Mouse (Mus musculus) hindbrain, embryonic 15.5 days (tissue): ENCODE data around the gene Ankrd44. TPM values are rescaled to one million over a fixed set of nuclear protein-coding genes. Genes with fewer than 3 reads are reported as not detected.

ENCODE experiments used
- ATAC-seq: fragments of 200-750 bp; cut with Nextera tagmentation; 2 replicates; pipeline ENCODE4 v1.8.0; 2017; ENCODE audit warnings: low read depth, moderate number of reproducible peaks, moderate TSS enrichment; ENCODE audit not compliant: low FRiP score
- H3K27ac ChIP-seq: fragments of 300-500 bp; sonication (generic); replicated peaks from 2 replicates; pipeline ENCODE4 v1.5.1; 2015; ENCODE audit warnings: mild to moderate bottlenecking, inconsistent platforms
- H3K27me3 ChIP-seq: fragments of 300-500 bp; sonication (generic); 2 replicates; pipeline ENCODE4 v1.6.1; 2015; ENCODE audit warnings: control low read depth, inconsistent platforms
- H3K36me3 ChIP-seq: fragments of 300-500 bp; sonication (generic); 2 replicates; pipeline ENCODE4 v1.6.1; 2015; ENCODE audit warnings: control low read depth, inconsistent platforms
- H3K4me1 ChIP-seq: fragments of 300-500 bp; sonication (generic); replicated peaks from 2 replicates; pipeline ENCODE4 v1.6.1; 2015; ENCODE audit warnings: control low read depth, inconsistent platforms
- H3K4me2 ChIP-seq: fragments of 300-500 bp; sonication (generic); 2 replicates; pipeline ENCODE4 v1.6.1; 2015; ENCODE audit warnings: moderate library complexity, mild to moderate bottlenecking, inconsistent platforms
- H3K4me3 ChIP-seq: fragments of 300-500 bp; sonication (generic); 2 replicates; pipeline ENCODE4 v1.5.1; 2015; ENCODE audit warnings: mild to moderate bottlenecking, inconsistent platforms
- H3K9ac ChIP-seq: fragments of 300-500 bp; sonication (generic); 2 replicates; pipeline ENCODE4 v1.6.1; 2015; ENCODE audit warnings: inconsistent platforms
- H3K9me3 ChIP-seq: fragments of 300-500 bp; sonication (generic); 2 replicates; pipeline ENCODE4 v1.6.1; 2016; ENCODE audit warnings: control low read depth, inconsistent platforms
- WGBS: fragments of 180-500 bp; shearing (Covaris S2); methylation state at CpG from one replicate; pipeline ENCODE4 v1.1.7; 2015; 5-methylcytosine and 5-hydroxymethylcytosine counted together
- polyA plus RNA-seq: library from polyadenylated mRNA; unstranded; fragments of >200 nt; fragmentation: Nextera tagmentation; extraction: Ambion mirVana; gene quantifications from 2 replicates; pipeline ENCODE4 v1.2.1, GENCODE M21; 2015

Ankrd44 gene
- polyA plus RNA-seq, 1 experiment from 2014 or later: 21.1 TPM

DNA sequence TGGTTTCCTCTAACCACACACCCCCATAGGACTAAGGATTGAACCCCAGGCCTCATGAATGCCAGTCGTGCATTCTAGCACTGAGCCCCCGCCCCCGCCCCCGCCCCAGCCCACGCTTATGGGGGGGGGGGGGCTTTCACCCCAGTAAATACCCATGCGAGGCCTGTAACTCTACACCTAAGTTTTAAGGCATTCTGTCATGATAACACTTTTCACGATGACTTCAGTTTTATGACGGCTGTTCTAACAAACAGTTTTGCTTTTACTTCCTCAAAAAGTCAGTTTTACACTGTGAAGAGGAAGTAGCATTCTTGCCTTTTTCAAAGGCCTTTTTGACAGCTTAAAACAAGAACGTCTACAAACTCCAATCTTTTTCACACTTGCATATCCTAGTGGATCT is 11.8 kb downstream of the Ankrd44 start:
- 58% methylated on average over 9 of the region's 9 CpGs for WGBS
- ATAC-seq: no peak

DNA sequence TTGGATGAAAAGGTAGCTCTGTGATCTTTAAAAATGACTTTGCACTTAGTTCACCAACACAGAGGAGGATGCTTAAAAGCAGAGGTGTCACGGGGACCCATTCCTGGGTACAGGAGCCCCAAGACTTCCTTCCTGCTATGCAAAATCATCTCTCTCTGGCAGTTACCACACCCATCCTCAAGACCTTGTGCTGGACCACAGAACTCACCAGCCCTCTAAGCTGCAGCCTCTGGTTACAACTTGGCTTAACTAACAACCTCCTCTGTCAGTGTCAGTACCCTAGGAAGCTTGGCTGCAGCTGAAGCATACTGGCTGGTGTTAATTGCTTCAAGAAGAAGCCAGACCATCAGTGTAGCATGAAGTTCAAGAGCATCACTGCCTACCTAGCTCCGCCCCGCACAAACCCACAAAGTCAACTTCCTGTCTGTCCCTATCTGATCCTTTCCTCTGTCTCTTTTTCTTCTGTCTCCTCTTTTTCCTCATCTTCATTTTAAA is 12.8 kb downstream of the Ankrd44 start:
- no peak overlapping the region for H3K9ac ChIP-seq
- H3K9me3 ChIP-seq: no peaks in the 10 kb centered on the region
- H3K4me3 ChIP-seq: no peak overlapping the region
- H3K4me1 ChIP-seq: peaks cover 11% of the 10 kb centered on the region
- ATAC-seq: no peak
- H3K27ac ChIP-seq: no peak overlapping the region
- no peak overlapping the region for H3K4me2 ChIP-seq
- 96% methylated on average over 3 of the region's 3 CpGs for WGBS
- H3K36me3 ChIP-seq: no peaks in the 10 kb centered on the region
- H3K27me3 ChIP-seq: no peaks in the 10 kb centered on the region

More for the DNA sequence above, 11.8 kb downstream of the Ankrd44 start:
- Histone ChIP-seq H3K27ac (no peak overlapping the region), H3K27me3 (no peaks in the 10 kb centered on the region), H3K36me3 (no peaks in the 10 kb centered on the region), H3K9me3 (no peaks in the 10 kb centered on the region), H3K4me1 (peaks cover 11% of the 10 kb centered on the region), H3K4me2 (no peak overlapping the region), H3K9ac (no peak overlapping the region), H3K4me3 (no peak overlapping the region)

DNA sequence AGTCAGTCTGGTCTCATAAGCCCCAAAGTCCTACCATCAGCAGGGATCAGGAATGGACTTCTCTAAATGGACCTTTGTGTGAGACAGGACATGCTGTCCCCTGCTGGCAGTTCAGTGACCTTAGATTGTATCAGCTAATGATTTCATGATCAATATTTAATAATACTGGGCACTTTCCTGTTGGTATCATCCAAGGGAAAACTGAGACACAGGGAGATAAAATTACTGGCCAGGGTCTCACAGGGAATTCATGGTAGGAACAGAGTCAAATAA is 13.2 kb downstream of the Ankrd44 start:
- Histone ChIP-seq H3K27me3 (no peaks in the 10 kb centered on the region), H3K4me1 (peaks cover 11% of the 10 kb centered on the region), H3K9me3 (no peaks in the 10 kb centered on the region), H3K9ac (no peak overlapping the region), H3K4me3 (no peak overlapping the region), H3K36me3 (no peaks in the 10 kb centered on the region), H3K27ac (no peak overlapping the region), H3K4me2 (no peak overlapping the region)
- ATAC-seq: no peak

DNA sequence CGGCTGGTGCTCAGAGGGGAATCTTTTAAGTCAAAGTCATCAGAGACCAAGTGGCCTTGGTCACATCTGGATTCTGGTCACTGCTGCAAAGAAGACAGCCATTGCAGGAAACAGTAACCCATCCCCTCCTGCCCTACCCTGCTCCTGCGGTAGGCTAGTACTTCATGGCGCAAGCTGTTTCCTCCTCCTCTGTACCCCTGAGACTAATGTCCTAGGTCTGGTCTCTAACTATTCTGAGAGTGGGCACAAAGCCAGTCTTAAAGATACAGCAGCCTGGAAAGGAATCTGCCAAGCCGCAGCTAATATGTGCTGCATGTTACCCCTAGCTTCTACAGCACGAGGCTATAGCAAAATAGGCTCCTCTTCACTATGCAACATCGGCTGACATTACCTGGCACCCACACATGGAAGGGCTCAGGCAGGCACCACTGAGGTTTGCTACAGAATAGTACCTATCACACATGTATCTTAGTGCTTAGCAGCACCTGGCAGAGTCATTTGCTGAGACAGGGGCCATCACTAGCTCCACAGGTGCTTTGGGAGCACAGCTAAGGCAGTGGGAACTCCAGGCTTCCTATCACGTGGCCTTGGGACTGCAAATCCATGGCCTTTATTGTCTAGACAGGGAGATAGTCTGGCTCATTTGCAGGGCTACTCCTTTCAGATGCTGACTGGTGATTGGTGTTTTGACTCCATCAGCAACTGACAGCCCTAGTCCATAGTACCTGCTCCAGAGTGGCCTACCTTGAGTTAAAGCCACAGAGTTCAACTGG is 13.7 kb downstream of the Ankrd44 start:
- Histone ChIP-seq H3K4me3 (no peak overlapping the region), H3K36me3 (no peaks in the 10 kb centered on the region), H3K9ac (no peak overlapping the region), H3K27me3 (no peaks in the 10 kb centered on the region), H3K4me2 (no peak overlapping the region), H3K4me1 (peaks cover 11% of the 10 kb centered on the region), H3K27ac (no peak overlapping the region), H3K9me3 (no peaks in the 10 kb centered on the region)
- 70% methylated on average over 7 of the region's 7 CpGs for WGBS
- ATAC-seq: no peak

DNA sequence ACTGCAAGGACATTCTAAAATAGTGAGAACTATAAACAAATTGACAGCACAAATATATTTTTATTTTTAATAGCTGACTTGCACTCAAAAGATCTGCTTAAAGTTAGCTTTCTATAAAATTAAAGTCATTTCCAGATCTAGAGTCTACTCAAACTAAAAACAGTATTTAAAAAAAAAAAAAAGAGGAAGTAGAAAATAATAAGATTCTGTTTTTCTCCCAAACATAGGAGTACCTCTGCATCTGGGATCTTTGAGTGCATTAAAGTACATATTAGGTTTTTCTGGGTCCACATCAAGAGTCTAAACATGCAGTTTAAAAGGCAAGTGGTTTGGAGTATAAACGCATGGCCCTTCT is 15.0 kb downstream of the Ankrd44 start:
- WGBS: 88% methylated on average over 1 of the region's 1 CpGs
- H3K4me1 ChIP-seq: peaks cover 22% of the 10 kb centered on the region
- H3K27me3 ChIP-seq: no peaks in the 10 kb centered on the region
- no peaks in the 10 kb centered on the region for H3K36me3 ChIP-seq
- no peak for ATAC-seq
- H3K9me3 ChIP-seq: no peaks in the 10 kb centered on the region
- no peak overlapping the region for H3K4me3 ChIP-seq
- H3K4me2 ChIP-seq: no peak overlapping the region
- no peak overlapping the region for H3K9ac ChIP-seq
- no peak overlapping the region for H3K27ac ChIP-seq

DNA sequence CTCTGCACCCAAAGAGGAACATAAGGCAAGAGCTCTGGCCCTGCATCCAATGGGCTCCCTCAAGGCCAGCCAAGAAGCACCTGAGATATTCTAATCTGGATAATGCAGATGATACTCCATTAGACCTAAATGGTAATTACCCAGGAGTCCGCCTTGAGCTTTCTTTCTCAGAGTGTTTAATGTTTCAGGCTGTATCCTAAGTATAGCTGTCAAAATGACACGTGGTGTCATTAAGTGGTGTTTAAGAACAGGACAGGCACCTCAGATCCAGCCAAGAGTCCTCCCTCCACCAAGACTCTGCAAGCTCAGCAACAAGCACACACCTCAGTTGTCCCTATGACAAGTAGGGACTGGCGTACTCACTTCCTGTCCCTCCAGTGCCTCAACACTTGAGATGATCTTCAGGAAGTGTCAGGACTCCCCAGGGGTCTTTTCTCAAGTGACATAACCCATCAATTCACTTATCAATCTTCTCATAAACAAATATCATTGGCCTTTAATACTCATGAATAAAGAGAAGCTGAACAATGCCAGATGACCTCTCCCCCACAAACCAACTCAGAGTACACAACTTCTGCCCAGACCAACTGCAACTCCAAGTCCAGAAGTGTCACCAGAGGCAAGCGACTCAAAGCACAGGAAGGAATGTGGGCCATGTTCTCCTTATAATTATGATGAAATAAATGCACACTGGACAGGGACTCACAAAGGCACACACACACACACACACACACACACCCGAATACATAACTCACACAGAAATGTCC is 15.5 kb downstream of the Ankrd44 start:
- H3K27ac ChIP-seq: no peak overlapping the region
- ATAC-seq: no peak
- 75% methylated on average over 5 of the region's 5 CpGs for WGBS

DNA sequence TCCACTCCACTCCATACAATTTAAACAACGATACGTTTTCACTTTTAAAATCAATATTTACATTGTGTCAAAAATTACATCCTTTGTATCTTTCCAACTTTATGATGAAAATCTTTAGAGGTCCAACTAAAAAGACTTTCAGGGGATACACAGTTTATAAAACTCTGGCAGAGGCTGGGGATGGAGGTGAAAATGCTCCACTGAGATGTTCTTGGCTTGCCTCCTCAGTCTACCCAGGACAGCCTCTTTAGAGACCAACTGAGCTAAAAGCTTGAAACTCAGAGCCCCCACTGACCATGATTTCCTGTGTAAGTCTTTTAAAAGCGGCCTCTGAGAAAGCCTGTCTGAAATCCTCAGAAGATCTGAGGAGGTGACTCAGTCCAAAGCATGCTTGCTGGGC is 17.4 kb downstream of the Ankrd44 start:
- Histone ChIP-seq H3K27ac (no peak overlapping the region), H3K4me2 (no peak overlapping the region), H3K27me3 (no peaks in the 10 kb centered on the region), H3K4me3 (no peak overlapping the region), H3K9ac (no peak overlapping the region), H3K9me3 (no peaks in the 10 kb centered on the region), H3K4me1 (peaks cover 28% of the 10 kb centered on the region), H3K36me3 (no peaks in the 10 kb centered on the region)
- whole genome bisulfite sequencing: 83% methylated on average over 3 of the region's 3 CpGs
- ATAC-seq: no peak

More for the DNA sequence above, 15.5 kb downstream of the Ankrd44 start:
- Histone ChIP-seq H3K9me3 (no peaks in the 10 kb centered on the region), H3K4me3 (no peak overlapping the region), H3K9ac (no peak overlapping the region), H3K4me2 (no peak overlapping the region), H3K36me3 (no peaks in the 10 kb centered on the region), H3K4me1 (peaks cover 28% of the 10 kb centered on the region), H3K27me3 (no peaks in the 10 kb centered on the region)

DNA sequence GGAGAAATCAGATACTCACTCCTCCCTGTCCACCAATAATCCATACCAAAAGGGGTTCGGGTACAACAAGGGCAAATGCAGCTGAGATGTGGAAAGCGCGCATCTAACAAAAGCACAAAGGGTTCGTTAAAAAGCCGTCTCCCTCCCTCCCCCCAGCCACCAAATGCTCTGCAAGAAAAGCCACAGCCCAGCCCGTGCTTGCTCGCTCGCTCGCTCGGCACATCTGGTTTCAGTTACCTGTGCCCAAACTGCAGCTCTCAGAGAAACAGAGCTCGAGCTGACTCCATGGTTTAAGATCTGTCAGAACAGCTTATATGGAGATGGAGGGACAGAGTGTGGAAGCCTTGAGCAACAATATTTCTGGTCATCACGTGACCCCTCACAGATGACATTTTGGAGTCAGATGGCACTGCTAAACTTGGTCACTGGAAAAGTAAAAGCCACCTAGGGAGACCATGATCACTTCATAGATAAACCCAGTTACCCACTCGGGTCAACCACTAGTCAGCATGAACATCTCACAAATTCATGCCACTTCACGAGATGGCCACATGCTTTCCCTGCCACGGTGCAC is 19.0 kb downstream of the Ankrd44 start:
- Histone ChIP-seq H3K27ac (peak overlapping the region; percentile 35; the same call in 1 of the 2 replicates), H3K9ac (no peak overlapping the region), H3K4me1 (peaks cover 22% of the 10 kb centered on the region), H3K36me3 (no peaks in the 10 kb centered on the region), H3K4me3 (no peak overlapping the region), H3K9me3 (no peaks in the 10 kb centered on the region), H3K4me2 (0 out of 2 replicates have a peak overlapping the region, but pooled peaks have one; percentile 9), H3K27me3 (no peaks in the 10 kb centered on the region)
- no peak for ATAC-seq
- 57% methylated on average over 15 of the region's 15 CpGs for WGBS

DNA sequence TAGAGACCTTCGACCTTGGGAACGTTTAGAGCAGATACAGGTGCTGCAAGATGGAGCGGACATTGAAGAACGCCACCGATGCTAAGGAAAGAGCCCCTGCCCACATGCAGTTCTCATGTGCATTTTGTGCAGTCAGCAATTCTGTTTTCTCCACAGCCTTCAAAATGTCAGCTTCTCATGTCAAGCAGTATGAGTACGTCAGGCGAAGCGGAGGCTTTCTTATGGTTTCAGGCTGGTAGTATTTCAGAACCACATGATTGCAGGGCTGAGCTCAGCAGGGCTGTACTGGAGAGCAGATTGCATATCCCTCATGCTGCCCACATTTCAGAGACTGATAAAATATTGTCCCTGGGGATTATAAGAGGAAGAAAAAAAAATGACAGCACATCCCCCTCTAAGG is 19.9 kb downstream of the Ankrd44 start:
- no peaks in the 10 kb centered on the region for H3K27me3 ChIP-seq
- H3K4me2 ChIP-seq: no peak overlapping the region
- no peaks in the 10 kb centered on the region for H3K9me3 ChIP-seq
- peak; percentile 35 for ATAC-seq
- peaks cover 22% of the 10 kb centered on the region for H3K4me1 ChIP-seq
- no peak overlapping the region for H3K9ac ChIP-seq
- H3K27ac ChIP-seq: peak overlapping the region; percentile 35; the same call in 1 of the 2 replicates
- H3K36me3 ChIP-seq: no peaks in the 10 kb centered on the region
- H3K4me3 ChIP-seq: no peak overlapping the region
- WGBS: 78% methylated on average over 8 of the region's 8 CpGs

DNA sequence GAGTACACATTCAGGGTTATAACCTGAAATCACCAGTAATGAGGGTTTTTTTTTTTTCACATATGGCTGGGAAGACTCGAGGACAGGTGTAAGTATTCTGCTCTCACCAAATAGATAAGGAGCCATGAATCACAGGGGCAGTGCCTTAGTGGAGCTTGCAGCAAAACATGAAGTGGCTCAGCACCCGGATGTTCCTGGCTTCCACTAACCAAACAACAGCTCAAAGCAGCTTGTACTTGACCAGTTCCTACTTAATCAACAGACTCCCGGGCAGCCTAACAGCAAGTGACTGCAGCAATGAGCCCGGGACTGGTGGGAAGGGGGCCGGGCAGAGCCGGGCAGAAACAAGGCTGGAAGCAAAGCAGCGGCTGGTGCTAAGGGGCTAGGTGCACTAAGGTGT is 20.6 kb downstream of the Ankrd44 start:
- H3K36me3 ChIP-seq: no peaks in the 10 kb centered on the region
- no peak overlapping the region for H3K4me3 ChIP-seq
- WGBS: 75% methylated on average over 7 of the region's 7 CpGs
- no peaks in the 10 kb centered on the region for H3K27me3 ChIP-seq
- H3K4me1 ChIP-seq: peaks cover 20% of the 10 kb centered on the region
- no peak overlapping the region for H3K27ac ChIP-seq
- H3K9ac ChIP-seq: no peak overlapping the region
- no peak for ATAC-seq
- no peaks in the 10 kb centered on the region for H3K9me3 ChIP-seq
- no peak overlapping the region for H3K4me2 ChIP-seq

DNA sequence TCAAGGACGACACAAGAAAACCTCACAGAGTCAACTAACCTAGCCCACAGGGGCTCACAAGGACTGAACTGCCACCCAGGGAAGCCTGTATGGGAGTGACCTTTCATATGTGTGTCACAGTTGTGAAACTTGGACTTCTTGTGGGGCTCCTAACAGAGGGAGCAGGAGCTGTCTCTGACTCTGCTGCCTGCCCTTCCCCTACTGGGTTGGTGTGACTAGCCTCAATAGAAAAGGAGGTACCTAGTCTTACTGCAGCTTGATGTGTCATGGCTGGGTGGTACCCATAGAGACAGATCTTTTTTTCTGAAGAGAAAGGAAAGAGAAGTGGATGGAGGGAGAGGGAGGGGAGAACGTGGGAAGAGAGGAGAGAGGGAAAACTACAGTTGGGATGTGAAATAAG is 22.0 kb downstream of the Ankrd44 start:
- Histone ChIP-seq H3K4me1 (peaks cover 26% of the 10 kb centered on the region), H3K9ac (no peak overlapping the region), H3K27ac (no peak overlapping the region), H3K9me3 (no peaks in the 10 kb centered on the region), H3K4me3 (no peak overlapping the region), H3K4me2 (no peak overlapping the region), H3K36me3 (no peaks in the 10 kb centered on the region), H3K27me3 (no peaks in the 10 kb centered on the region)
- no peak for ATAC-seq
- WGBS: 89% methylated on average over 2 of the region's 2 CpGs

DNA sequence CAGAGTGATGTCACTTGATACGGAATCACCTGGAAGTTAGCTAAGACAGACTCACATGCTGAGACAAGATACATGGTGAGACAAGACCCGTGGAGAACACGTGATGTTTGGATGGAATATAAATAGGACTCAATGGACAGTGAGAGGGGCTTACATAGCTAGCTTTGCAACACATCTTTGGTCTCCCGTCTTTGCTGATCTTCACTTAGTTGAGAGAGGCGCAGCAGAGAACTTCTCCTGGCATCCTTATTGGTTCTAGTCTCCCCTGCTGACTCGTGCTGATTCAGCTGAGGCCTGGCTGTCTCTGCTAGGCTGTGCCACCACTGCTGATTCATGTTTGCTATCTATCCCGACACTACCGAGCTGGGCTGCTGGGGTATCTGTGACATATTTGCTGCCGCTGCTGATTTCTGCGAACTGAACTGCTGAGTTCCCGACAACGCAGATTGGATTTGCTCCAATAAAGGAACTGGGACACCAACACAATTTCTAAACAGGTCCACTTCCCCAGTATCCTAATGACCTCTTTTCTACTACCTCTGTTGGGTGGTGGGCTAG is 23.4 kb downstream of the Ankrd44 start:
- no peak overlapping the region for H3K9ac ChIP-seq
- H3K27me3 ChIP-seq: no peaks in the 10 kb centered on the region
- H3K27ac ChIP-seq: no peak overlapping the region
- 92% methylated on average over 12 of the region's 12 CpGs for whole genome bisulfite sequencing
- H3K36me3 ChIP-seq: no peaks in the 10 kb centered on the region
- no peak overlapping the region for H3K4me3 ChIP-seq
- no peaks in the 10 kb centered on the region for H3K9me3 ChIP-seq
- no peak overlapping the region for H3K4me2 ChIP-seq
- ATAC-seq: no peak
- peaks cover 40% of the 10 kb centered on the region for H3K4me1 ChIP-seq
